Mouse (Mus musculus) cerebellum, adult 18-20 months (tissue): ENCODE data around the gene Il2rb.

Source experiments
- DNase-seq, 2 experiments: peaks; one replicate each; pipeline ENCODE4 v3.0.0; 2021

Il2rb gene

DNA sequence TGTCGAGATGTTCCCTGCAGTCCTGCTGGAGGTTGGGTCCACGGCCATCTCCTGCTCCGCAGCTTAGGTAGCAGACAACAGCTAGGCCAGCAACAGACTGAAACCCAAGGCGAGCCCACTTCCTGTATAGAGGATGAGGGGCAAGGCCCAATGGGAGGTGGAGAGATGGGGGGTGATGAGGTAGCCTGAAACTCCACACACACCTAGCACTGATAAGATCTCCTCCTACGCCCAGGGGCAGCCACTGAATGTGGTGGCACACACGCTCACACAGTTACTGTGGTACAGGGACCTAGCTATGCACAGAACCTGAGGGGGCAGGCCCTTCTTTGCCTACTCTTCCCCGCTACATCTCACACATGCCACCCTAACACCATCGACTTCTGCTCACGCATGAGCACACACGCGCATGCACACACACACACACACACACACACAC lies at the start of gene Il2rb:
TSS of gene Il2rb (minus strand) at position 304 of the 439 bp plus-strand sequence.
- no peak for DNase-seq

DNA sequence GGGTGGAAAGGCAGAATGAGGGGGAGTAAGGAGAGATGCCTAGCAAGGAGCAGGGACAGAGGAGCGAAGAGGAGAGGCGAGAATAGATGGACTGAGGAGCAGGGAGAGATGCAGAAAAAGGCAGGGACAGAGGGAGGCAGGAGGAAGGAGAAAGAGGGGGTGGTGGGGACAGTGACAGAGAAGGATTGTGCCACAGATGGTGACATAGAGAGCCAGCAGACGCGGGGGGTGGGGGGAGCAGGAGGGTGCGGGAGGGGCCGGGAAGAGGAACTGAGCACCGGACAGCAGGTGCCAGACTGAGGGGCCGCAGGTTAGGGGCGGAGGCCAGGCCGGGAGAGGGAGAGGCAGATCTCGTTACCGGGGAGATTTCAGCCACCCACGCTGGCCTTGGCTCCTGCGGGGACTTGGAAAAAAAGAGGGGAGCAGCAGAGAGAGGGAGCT lies 49.5 kb upstream of the Il2rb start, which contains the start of gene Sstr3:
TSS of gene Sstr3 (minus strand) at position 125 of the 441 bp plus-strand sequence.
- peak; percentile 70 to 76 for DNase-seq

DNA sequence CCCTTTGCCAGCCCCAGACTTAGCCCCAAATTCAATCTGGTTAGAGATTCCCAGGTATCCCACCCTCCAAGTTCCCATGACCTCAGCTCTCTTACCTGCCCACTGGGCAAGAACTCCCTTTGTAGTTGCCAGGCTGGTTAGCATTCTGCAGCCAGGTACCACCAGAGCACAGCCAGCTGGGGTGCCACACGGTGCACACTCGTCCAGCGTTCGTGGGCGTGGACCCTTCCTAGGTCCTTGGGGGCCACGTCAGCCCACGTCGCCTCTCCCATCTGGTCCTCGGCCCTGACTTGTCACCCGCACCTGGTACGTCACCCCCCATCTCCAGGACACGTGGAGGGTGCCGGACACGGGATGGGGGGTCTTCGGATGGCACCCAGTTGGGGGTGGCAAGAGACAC lies 49.0 kb upstream of the Il2rb start:
- DNase-seq = peak in 1 of 2 experiments; percentile 47

DNA sequence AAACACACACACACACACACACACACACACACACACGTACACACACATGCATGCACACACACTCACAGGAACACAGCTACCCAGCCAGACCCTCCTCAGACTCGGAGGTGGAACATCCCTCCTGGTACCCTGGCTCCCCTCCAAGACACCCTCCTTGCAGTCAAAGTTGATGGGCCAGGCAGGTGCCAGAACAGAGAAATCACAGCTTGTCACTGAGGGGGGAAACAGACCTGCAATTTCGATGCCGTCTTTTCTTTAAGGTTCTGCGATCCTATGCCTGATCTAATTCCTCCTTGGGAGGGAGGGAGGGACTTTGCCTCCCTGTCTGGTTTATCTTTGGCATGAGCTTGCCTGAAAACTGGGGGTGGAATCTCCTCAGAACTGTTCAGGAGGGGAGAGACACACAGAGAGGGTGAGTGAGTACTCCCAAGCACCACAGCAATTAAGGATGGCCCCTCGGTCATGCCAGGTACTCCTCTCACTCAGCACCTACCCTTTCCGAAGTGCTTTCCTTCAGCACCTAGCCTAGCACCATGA lies 47.8 kb upstream of the Il2rb start:
- peak; percentile 49 to 64 for DNase-seq

DNA sequence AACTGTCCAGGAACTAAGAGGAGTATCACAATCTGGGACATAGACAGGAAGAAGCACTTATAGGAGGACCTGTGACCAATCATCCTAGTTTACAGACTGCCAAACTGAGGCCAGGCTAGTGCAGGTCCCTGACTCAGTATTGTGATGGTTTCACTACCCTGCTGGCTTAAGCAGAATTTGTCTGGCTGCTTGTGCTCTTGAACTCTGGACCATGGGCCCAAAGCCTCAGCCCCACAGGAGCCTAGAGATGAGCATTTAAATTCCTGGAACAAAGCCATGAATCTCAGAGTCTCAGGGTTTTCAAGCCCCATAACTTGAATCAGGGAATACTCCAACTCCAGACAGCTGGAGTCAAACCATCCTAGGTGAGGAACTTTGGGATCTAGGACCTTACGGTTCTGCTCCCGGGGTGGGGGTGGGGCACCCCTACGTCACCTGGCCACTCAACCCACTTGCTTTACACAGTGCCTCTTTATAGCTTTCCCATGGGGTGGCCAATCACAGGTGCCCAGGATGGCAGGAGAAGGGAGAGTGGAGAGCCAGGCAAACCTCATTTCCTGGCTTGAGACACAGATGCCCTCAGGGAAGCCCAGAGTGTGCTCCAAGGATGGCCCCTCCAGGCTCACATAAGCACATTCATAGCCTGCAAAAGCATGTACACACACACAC lies 47.2 kb upstream of the Il2rb start:
- peak; percentile 64 to 68 for DNase-seq

DNA sequence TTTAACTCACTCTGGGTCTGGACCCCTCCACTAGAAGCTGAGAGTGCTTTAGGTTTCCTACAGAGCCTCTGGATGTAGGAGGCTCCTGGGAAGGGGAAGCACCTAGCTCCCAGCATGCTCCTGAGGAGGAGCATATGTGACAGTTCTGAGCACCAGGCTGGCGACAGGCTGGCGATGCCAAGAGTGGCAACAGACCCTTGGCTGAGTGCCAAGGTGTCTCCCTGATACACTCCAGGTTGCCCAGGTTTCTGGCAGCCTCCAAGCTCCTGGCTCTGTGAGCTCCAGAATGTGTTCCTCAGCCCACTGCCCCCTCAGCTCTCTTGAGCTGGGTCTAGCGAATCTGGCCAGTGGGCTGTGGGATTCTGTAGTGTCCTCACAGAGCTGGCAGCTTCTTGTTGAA lies 46.5 kb upstream of the Il2rb start:
- DNase-seq = peak; percentile 80 to 83

DNA sequence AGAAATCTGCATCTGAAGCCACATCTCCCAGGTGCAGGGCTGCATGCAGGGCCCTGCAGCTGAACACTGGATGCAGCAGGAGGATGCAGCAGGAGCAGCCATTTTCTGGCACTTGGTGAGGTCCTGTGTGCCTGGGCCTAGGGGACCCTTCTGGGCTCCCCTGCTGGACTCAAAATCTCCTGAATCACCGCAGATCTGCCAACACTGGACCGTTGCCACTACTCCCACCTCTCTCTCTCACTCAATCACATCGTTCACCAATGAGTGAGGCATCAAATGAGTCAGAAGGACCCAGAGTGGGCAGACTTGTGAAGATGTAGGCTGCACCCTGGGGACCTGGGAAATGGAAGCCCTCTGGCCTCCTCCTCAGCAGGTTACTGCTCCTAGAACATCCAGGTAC lies 46.0 kb upstream of the Il2rb start:
- no peak for DNase-seq

DNA sequence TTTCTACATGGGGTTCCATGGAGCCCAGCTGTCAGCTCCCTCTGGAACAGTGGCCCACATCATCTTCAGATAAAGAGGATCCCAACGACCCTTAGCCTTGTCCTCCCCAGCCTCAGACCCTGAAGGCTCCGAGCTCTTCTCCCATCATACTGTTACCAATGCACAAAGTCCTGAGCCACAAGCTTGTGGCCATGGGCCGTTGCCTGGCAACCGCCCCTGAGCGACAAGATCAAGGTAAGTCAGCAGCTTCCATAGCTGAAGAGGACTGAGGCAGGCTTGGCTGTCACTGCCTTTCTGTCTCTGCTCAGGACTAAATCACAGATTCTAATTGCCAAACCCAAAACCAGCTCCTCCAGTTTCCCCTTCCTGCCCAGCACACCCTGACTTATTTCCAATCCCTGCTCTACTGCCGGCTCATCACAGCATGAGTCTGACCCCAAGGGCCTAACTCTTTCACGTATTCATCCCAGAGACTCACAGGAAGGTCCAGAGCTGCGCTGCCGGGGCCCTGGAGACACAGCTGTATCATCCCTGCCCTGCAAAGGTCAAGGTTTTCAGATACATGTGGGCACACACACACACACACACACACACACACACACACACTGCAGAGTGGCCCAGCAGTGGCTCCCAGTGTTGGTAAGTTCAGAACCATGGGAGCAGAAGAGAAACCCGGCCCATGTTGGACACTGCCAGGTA lies 40.8 kb upstream of the Il2rb start:
- no peak for DNase-seq

DNA sequence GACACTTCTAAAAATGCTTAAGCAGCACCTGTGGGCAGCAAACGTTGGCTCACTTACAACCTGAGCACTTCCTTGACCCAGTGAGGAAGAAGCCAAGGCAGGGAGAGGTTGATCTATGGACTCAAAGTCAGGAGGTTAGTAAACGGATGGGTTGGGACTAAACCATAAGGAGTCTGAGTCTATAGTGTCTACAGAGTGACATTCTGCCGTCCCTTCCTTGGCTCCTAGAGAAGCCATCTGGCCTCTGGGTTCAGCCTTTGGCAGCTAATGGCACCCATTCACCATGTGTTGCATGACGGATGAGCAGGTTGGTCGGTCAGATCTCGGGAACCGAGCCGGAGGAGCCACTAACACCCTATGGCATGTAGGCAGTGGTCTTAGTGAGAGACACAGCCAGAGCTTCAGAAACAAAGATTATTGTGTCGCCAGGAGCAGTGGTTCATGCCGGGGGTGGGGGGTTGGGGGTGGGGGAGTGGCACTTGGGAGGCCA lies 38.3 kb upstream of the Il2rb start:
- peak; percentile 77 to 84 for DNase-seq

DNA sequence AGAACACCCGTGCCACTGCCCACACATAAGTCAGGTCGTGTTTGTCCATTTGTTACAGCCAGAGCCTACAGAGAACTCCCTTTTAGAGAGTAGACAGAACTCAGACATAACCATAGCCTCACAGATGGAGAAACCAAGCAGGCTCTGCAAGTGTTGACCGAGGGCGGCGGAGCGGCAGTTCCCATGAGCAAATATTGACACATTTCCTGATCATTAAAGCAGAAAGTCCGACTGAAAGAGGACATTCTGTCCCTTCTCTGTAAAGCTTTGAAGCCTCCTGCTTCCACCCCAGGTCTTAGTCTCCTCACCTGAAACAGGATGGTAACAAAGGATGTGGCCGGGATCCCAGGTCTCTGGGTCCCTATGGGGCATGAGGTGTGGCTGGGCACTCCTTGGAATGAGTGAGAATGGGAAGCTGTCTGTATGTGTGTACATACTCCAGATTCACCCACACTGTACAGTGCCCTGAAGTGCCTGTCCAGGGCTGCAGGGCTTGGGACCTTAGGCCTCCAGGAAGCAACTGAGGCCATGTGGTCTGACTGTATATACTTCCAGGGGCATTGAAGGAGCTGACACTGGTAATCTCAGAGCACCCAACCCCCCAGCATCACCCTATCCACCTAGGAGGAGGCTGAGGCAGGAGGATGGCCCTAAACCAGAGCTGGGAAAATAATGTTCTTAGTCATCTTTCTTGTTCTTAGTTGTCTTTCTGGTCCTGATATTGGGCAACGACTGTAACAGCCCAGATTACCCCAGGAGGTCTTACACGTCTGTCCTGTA lies 37.7 kb upstream of the Il2rb start:
- no peak for DNase-seq

DNA sequence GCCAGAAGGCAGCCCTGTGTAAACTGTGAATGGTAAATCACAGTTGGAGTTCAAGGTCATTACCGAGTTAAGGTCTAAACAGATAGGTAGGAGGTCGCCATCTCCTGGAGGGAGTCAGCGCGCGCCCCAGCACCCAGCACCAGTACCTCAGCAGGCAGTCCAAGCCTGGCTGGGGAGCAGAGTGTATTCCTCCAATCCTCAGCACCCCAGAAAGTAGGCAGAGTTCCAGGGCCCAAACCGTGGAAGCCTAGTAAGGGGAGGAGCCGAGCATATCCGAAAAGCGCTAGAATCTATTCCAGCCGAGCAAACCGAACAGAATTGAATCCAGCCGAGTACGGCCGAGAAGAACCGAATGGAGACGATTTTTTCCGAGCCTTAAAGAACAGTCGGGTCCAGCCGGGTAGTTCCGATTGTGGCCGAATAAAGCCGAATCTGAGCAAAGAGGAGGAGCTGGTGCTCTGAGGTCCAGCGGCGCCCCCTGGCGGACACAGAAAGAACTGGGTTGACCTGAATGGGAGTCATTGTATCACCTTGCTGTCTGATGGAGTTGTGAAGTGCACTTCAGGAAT lies 36.9 kb upstream of the Il2rb start:
- peak; percentile 99 to 100 for DNase-seq

DNA sequence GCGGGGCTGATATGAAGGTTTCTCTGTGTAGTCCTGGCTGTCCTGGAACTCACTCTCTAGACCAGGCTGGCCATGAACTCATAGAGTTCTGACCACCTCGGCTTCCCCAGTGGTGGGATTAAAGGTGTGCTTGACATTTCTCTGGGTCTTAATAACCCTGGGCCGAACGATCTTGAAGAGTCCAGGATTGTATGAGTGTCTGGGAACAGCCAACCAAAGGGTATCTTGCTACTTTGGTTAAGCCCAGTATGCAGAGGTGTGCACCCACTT lies 36.3 kb upstream of the Il2rb start:
- DNase-seq = no peak

DNA sequence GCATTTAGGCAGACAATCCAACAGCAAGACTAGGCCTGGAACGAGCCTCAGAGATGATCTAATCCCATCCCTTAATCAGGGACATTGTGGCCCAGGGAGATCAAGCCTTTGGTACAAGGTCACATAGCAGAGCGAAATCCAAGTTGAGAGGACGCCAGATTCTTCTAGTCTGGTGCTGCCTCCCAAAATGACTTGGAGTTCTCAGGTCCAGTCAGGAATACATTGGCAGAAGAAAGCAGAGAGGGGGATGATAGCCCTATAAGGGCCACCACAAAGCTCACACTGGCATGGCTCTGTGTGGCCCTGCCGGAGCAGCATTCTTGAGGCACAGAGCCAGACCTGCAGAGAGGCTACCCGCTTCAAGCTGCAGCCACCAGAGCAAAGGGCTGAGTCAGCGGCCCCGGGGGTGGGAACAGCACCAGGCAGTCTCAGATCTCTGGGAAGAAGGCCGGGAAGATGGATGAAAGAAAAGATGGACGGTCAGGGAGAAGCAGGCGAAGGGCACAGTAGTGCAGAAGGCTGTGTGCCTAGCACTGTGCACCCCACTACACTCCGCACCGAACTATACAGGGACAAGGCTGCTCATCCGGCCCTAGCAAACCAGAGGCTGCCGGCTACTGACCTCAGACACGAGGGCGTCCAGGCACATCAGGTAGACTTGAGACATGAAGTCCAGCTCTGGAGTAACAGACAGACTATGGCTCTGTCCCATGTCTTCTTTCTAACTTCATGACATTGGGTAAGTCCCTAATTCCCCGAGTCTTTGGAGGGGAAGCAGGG lies 35.8 kb upstream of the Il2rb start, which contains the start of gene C1qtnf6:
TSS of gene C1qtnf6 (minus strand) at position 746 of the 780 bp plus-strand sequence.
- DNase-seq = peak; percentile 74 to 78

DNA sequence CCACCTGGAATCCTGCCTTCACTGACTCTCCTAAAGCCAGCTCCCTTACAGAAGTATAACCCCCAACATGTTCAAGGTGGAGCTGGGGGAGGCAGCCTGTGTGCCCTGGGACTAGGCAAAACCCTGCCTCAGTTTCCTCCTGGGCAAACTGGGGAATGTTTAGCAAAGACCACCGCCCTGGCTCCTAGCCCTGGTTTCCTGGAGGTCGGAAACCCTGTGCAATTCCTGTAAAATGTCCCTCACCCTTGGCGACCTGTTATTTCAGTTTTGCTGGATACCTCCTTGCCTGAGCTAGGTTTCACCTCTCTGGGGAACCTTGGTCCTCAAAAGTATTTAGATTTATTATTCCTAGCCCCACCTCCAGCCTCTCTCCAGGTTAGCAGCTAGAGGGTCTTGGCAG lies 35.1 kb upstream of the Il2rb start:
- DNase-seq = peak in 1 of 2 experiments; percentile 29

DNA sequence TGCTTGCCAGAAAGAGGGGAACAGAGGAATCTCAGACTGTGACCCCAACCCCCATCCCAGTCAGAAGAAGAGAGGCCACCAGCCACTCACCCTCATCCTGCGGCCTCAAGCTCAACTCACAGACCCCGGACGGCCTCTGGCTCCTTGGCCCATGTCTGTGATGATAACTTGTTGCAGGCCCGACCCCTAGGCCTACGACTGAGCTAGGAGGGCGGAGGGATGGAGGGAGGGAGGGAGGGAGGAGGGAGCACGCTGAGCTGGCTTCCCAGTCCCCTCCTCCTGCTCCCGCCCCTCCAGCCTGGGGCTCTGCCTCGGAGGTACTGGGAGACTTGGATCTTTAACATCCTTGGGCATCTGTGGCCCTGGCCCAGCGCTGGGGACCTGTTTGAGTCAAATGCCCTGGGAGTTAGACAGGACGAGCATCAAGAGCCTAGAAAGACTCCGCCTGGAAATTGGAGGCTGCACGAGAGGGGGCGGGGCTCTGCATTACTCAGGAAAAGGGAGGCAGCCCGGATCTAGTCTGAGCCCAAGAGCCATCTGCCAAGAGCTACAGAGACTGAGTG lies 34.4 kb upstream of the Il2rb start:
- DNase-seq = peak; percentile 57 to 62

DNA sequence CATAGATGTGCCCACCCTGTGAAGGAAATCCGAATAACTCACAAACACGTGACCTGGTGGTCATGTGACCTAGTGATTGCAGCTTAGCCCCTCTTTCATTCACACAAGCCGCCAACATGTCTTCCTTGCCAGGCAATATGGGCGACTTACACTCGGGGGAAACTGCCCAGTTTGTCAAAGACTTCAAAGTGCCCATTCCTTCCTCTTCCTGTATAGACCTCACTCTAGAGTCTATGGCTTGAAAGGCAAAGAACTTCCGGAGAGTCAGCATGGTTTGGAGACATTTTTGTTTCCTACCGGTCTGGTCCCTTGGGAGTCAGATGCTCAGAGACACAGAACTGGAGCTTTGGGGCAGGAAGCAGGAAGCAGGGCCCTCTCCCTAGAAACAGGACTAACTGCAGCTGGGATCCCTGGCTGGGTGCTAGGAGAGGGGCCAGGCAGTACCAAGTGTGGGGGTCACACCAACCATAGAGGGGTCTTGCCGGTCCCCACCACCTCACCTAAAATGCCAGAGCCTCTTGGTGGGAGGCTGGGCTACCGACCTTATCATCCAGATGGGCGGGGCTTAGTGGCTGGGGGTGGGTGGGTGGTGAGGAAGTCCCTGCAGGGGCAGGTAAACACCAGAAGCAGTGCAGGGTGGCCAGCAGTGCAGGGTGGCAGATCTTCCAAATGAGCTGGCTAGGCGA lies 33.8 kb upstream of the Il2rb start:
- DNase-seq = no peak

DNA sequence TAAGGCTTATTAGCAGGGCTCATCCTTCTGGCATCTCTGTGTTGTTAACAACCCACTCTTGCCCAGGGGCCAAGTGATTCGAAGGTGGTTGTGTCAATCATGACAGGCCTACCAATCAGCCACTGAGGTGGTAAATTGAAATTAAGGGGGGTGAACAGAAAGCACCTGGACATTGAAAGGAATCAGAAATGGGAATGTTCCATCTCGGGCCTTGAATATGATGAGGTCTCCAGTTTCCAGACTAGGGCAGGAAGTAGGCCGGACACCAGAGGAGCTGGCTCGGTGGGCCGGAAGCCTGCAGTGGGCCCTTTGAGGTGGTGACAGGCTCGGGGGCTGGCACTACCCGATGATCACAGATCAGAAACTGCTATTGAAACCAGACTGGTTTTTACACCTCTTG lies 32.9 kb upstream of the Il2rb start:
- DNase-seq = peak in 1 of 2 experiments; percentile 22

DNA sequence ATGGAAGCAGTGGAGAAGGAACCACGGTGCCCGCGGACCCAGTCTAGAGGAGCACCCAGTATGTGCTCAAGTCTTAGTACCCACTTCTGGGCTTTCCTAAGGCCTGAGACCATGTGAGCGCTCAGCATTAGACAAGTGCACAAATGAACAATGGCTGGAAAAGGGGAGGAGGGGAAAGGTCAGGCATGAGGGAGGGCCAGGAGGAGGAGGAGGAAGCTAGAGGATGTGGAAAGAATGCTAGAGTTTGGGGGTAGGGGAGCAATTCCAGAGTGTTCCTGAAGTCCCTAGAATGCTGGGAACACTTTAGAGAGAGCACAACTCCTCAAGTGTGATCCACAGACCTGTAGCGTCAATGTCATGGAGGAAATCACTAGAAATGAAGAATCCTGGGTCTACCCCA lies 29.1 kb upstream of the Il2rb start:
- no peak for DNase-seq

DNA sequence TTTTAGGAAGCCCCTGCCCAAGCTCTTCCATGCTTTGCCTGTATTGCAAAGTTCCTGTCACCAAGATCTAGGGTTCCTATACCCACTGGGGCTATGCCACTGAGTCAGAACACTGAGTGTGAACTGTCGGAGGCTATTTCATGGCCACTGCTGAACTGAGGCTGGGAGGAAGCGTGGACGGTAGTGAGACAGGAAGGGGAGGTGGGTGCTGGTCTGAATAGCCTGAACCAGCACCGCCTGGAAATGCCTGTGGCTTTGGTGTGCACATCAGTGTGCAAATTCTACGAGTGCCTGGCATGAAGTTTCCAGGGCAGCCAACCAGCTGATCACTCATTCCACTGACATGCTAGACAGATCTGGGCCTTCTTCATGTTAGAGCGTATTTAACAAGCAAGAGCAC lies 26.8 kb upstream of the Il2rb start:
- DNase-seq = no peak

DNA sequence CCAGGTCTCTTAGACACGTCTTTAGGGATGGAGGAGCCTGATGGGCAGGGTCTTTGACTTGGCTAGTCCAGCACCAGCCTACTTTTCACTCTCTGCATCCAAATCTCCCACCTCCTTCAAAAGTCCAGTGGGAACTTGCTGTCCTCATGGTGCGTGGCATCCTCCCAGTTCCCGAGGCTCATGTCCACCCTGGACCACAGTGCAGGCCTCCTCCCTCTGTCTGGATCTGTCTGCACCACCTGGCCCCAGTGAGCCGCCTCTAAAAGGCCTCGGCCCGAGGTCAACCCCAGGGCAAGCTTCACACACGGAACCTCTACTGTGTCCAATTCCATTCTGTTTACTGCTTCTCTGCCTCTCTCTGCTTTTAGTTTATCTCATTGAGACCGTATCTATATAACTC lies 26.3 kb upstream of the Il2rb start:
- no peak for DNase-seq

DNA sequence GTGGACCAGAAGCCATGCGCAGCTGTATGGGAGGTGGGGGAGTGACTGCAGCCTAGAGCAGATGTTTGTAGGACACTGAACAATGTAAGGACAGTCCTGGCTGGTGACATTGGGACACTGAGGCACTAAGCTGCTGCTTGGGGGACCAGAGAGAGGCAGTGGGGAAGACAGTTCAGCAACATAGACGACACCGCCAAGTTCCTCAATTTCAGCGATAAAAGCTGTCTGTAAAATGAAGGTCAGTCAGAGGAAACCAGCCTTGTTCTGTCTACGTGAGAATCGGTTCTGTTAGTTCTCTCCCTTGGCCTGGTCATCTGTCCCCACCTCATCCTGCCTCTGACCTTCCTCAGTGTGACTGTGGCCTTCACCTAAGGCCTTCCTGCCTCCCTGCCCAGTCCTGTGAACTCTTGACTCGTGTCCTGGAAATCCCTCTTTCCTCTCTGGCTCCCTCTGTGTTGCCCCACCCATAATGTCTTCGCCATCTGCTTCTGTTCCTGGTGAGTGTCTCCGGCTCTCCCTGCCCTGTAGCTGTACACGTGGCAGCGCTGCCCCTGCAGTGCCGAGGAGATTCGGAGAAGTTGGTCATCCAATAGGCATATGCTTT lies 25.1 kb upstream of the Il2rb start:
- no peak for DNase-seq
